Mouse (Mus musculus) layer of hippocampus, postnatal 14 days (tissue): ENCODE data around the gene Cipc. TPM values are rescaled to one million over a fixed set of nuclear protein-coding genes. Genes with fewer than 3 reads are reported as not detected.

Source experiments
- DNase-seq, 2 experiments: peaks; one replicate each; pipeline ENCODE4 v3.0.0; 2021 to 2022; ENCODE audit warnings: low spot score in 2 of 2, mixed read lengths in 1 of 2
- total RNA-seq, 2 experiments: library from RNA; stranded (reverse); gene quantifications; 2 replicates each; pipeline ENCODE4 v1.2.3; 2021

Gene Cipc
- total RNA-seq, 2 experiments from 2014 or later, result 60.4 to 63.6 TPM

GRCm38 (mm10) chr12:86958558-86958957, 11.7 kb downstream of the Cipc start:
- no peak for DNase-seq

- DNase-seq, result no peak
Measured at GRCm38 (mm10) chr12:86959661-86960060, 12.8 kb downstream of the Cipc start.

- no peak for DNase-seq
Measured at GRCm38 (mm10) chr12:86960138-86960537, 13.3 kb downstream of the Cipc start.

- DNase-seq, result no peak
Measured at GRCm38 (mm10) chr12:86960791-86961335, 14.0 kb downstream of the Cipc start.

GRCm38 (mm10) chr12:86961589-86962344, 14.9 kb downstream of the Cipc start:
- no peak for DNase-seq

- DNase-seq, result no peak
Measured at GRCm38 (mm10) chr12:86964278-86965057, 17.6 kb downstream of the Cipc start.

GRCm38 (mm10) chr12:86965237-86965799, 18.5 kb downstream of the Cipc start:
- no peak for DNase-seq

GRCm38 (mm10) chr12:86968468-86969219, 21.8 kb downstream of the Cipc start:
- DNase-seq, result no peak

- DNase-seq, result no peak
Measured at GRCm38 (mm10) chr12:86969220-86969601, 22.4 kb downstream of the Cipc start.

- DNase-seq, result no peak
Measured at GRCm38 (mm10) chr12:86971089-86971488, 24.2 kb downstream of the Cipc start.

- no peak for DNase-seq
Measured at GRCm38 (mm10) chr12:86973216-86973615, 26.4 kb downstream of the Cipc start.

- no peak for DNase-seq
Measured at GRCm38 (mm10) chr12:86973706-86974105, 26.9 kb downstream of the Cipc start.

- peak; percentile 69 to 76 for DNase-seq
Measured at GRCm38 (mm10) chr12:86974387-86975288, 27.8 kb downstream of the Cipc start.

- no peak for DNase-seq
Measured at GRCm38 (mm10) chr12:86975761-86976160, 28.9 kb downstream of the Cipc start.

GRCm38 (mm10) chr12:86976511-86977168, 29.8 kb downstream of the Cipc start:
- DNase-seq, result no peak

GRCm38 (mm10) chr12:86977833-86978232, 31.0 kb downstream of the Cipc start:
- peak in 1 of 2 experiments; percentile 55 for DNase-seq

GRCm38 (mm10) chr12:86981180-86981579, 34.3 kb downstream of the Cipc start:
- DNase-seq, result no peak

- peak in 1 of 2 experiments; percentile 65 for DNase-seq
Measured at GRCm38 (mm10) chr12:86983470-86984193, 36.8 kb downstream of the Cipc start.

GRCm38 (mm10) chr12:86984194-86984555, 37.3 kb downstream of the Cipc start:
- no peak for DNase-seq
